Mouse (Mus musculus): ENCODE data around the gene Brms1.
A peak's percentile ranks its signal among the peaks of the same experiment; 100 is the strongest.

Brms1 gene

GRCm38 (mm10) chr19:5092083-5092482, 50.9 kb downstream of the Brms1 start:
- DNase-seq (ENCODE audit: low spot score) = no peak

DNA sequence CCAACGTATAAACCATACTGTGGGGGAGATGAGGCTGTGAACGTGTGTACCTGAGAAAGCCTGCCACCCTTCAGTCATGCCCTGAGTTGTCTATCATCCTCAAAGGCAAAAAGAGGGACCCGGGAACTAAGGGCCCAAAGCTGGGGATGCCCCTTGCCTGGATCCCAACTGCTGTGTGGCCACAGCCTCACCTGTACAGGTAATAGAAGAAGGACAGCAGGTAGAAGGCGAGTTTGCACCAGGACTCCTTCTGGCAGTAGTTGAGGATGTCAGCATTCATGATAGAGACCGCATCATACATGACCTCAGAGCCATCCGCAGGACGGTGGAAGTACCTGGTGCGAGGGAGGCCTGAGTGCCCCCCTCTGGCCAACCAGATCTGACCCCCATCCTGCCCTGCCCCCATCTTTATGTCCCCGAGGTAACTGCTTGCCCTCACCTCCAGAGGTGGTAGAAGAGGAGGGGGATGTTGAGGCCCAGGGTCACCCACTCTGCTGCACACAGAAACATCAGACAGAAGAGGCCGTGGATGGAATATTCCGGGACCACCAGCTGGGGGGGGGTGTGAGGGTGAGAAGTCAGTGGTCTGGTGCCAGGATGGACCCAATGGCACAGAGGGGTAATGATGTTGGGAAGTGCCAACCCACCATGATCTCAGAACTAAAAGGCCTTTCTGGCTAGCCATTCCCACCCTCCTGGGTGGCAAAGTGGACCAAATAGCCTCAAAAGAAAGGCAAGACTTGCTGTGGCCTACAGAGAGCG, 52.5 kb downstream of the Brms1 start:
- no peak for DNase-seq (ENCODE audit: low spot score)

GRCm38 (mm10) chr19:5094243-5094632, 53.1 kb downstream of the Brms1 start:
- DNase-seq (ENCODE audit: low spot score) = peak; percentile 96

DNA sequence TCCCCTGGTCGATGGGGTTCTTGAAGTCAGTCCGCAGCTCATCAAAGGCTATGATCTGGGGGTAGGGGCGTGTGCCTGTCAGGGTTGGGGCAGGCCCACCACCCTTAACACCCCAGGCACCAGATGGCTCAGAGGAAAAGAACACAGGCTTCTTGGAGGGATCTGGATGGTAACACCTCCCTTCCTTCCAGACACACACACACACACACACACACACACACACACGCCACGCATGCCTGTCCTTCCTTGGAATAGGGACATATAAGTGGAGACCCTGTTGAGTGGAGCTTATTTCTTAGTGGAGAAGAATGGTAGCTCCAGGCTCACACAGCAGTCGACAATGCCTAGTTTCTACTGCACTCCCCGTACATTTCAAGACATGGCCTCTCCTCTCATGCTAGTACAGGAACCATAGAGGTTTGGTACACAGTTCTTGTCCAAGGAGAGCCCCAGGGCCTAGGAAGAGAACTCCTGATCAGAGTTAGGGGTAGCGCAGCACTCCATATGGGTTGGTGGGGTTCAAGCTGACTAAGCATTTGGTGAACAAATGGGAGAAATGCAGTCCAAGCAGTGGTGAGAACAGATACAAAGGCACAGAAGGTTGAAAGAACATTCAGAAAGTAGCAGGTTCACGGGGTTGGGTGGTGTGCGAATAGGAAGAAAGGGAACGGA, 53.7 kb downstream of the Brms1 start:
- DNase-seq (ENCODE audit: low spot score) = no peak

- DNase-seq (ENCODE audit: low spot score) = no peak
These were observed 54.8 kb downstream of the Brms1 start for GRCm38 (mm10) chr19:5095887-5096474.

GRCm38 (mm10) chr19:5097521-5098362, 56.6 kb downstream of the Brms1 start:
- no peak for DNase-seq (ENCODE audit: low spot score)

GRCm38 (mm10) chr19:5098363-5099143, 57.4 kb downstream of the Brms1 start, which contains the start of gene Cnih2:
Cnih2 (minus strand) TSS chr19:5098521.
- DNase-seq (ENCODE audit: low spot score) = peak; percentile 74
